Mouse (Mus musculus) erythroblast, embryonic 14.5 days (primary cell): ENCODE data around the gene Angpt4.

Experiments
- GATA1 ChIP-seq: IDR thresholded peaks from 2 replicates; pipeline ENCODE4 v1.6.1; 2012; ENCODE audit warnings: low read length, inconsistent platforms, mixed read lengths
- TAL1 ChIP-seq: IDR thresholded peaks from 3 replicates; pipeline ENCODE4 v1.6.1; 2012; ENCODE audit warnings: low read length, inconsistent platforms, mixed read lengths

GRCm38 (mm10) chr2:151944106-151944505, 33.1 kb downstream of the Angpt4 start:
- TF ChIP-seq TAL1 (no peak), GATA1 (no peak)
